Mouse (Mus musculus) G1E (cell line): ENCODE data around the gene Sfmbt1.

ENCODE experiments used
- CTCF ChIP-seq: IDR thresholded peaks from 2 replicates; pipeline ENCODE4 v1.5.1; 2012; ENCODE audit warnings: low read depth, low read length, inconsistent platforms, mixed read lengths
- GATA2 ChIP-seq: IDR thresholded peaks from 2 replicates; pipeline ENCODE4 v1.6.1; 2012; ENCODE audit warnings: low read depth, low read length, inconsistent platforms, borderline replicate concordance
- POLR2AphosphoS5 ChIP-seq: IDR thresholded peaks from 2 replicates; pipeline ENCODE4 v1.6.1; 2012; ENCODE audit warnings: low read depth, low read length, inconsistent platforms; ENCODE audit not compliant: insufficient replicate concordance

- TF ChIP-seq CTCF = no peak
- TF ChIP-seq POLR2AphosphoS5 = no peak
- TF ChIP-seq GATA2 = no peak
Observed at GRCm38 (mm10) chr14:30784614-30785013, 70.0 kb downstream of the Sfmbt1 start.
